Mouse (Mus musculus): ENCODE results near the gene Rpl22. TPM values are rescaled to one million over a fixed set of nuclear protein-coding genes. Genes with fewer than 3 reads are reported as not detected.

The Rpl22 gene
- polyA plus RNA-seq, 1 experiment from 2014 or later = 264 TPM

- 0 out of 2 replicates have a peak, but pooled peaks have one; percentile 52 for ATAC-seq (ENCODE audit: low FRiP score, low read depth)
- Histone ChIP-seq H3K4me2 (replicated peaks) (peak overlapping the region; percentile 51), H3K4me1 (peaks cover 32% of the 10 kb centered on the region), H3K36me3 (no peaks in the 10 kb centered on the region), H3K27ac (replicated peaks) (no peak overlapping the region), H3K9ac (replicated peaks) (0 out of 2 replicates have a peak overlapping the region, but pooled peaks have one; percentile 6), H3K9me3 (no peaks in the 10 kb centered on the region), H3K4me3 (peak overlapping the region; percentile 25), H3K27me3 (peaks cover 48% of the 10 kb centered on the region)
- WGBS = 2% methylated on average over 24 of the region's 24 CpGs
Observed at GRCm38 (mm10) chr4:152360855-152361254, 35.3 kb downstream of the Rpl22 start.

- Histone ChIP-seq H3K36me3 (no peaks in the 10 kb centered on the region), H3K9me3 (no peaks in the 10 kb centered on the region), H3K27me3 (peaks cover 56% of the 10 kb centered on the region), H3K27ac (replicated peaks) (no peak overlapping the region), H3K9ac (replicated peaks) (no peak overlapping the region), H3K4me2 (replicated peaks) (no peak overlapping the region), H3K4me3 (no peak overlapping the region), H3K4me1 (peaks cover 35% of the 10 kb centered on the region)
- ATAC-seq (ENCODE audit: low FRiP score, low read depth) = no peak
- 90% methylated on average over 9 of the region's 9 CpGs for WGBS
Observed at GRCm38 (mm10) chr4:152362180-152362579, 36.6 kb downstream of the Rpl22 start.

- no peak for ATAC-seq (ENCODE audit: low FRiP score, low read depth)
- peaks cover 36% of the 10 kb centered on the region for H3K27me3 ChIP-seq
- H3K27ac ChIP-seq (replicated peaks) = no peak overlapping the region; the same call in 1 of the 2 replicates
- 0 out of 2 replicates have a peak overlapping the region, but pooled peaks have one; percentile 6 for H3K4me2 ChIP-seq (replicated peaks)
- peaks cover 29% of the 10 kb centered on the region for H3K4me1 ChIP-seq
- H3K36me3 ChIP-seq = no peaks in the 10 kb centered on the region
- no peak overlapping the region for H3K9ac ChIP-seq (replicated peaks)
- no peaks in the 10 kb centered on the region for H3K9me3 ChIP-seq
- 33% methylated on average over 7 of the region's 7 CpGs for WGBS
- no peak overlapping the region for H3K4me3 ChIP-seq
Observed at GRCm38 (mm10) chr4:152365228-152365627, 39.7 kb downstream of the Rpl22 start.

- H3K9me3 ChIP-seq = no peaks in the 10 kb centered on the region
- no peaks in the 10 kb centered on the region for H3K36me3 ChIP-seq
- H3K27me3 ChIP-seq = peaks cover 9% of the 10 kb centered on the region; the same call in 1 of the 2 replicates
- no peak for ATAC-seq (ENCODE audit: low FRiP score, low read depth)
- H3K4me1 ChIP-seq = no peaks in the 10 kb centered on the region
- no peak overlapping the region for H3K4me2 ChIP-seq (replicated peaks)
- no peak overlapping the region for H3K4me3 ChIP-seq
- H3K9ac ChIP-seq (replicated peaks) = no peak overlapping the region
- 90% methylated on average over 17 of the region's 17 CpGs for WGBS
- no peak overlapping the region for H3K27ac ChIP-seq (replicated peaks)
Observed at GRCm38 (mm10) chr4:152382528-152383252, 57.1 kb downstream of the Rpl22 start.

Other genes with a start within 250 kb of the Rpl22 start
- 0.73 and 0.83 TPM in 2 replicates for gene Tnfrsf25, start 209.8 kb upstream of the Rpl22 start, polyA plus RNA-seq (2016; fragmentation: Nextera tagmentation; extraction: Ambion mirVana)
- 0.26 TPM in 1 of 2 replicates, not detected in the other for gene Espn, start 173.4 kb upstream of the Rpl22 start, polyA plus RNA-seq (2016; fragmentation: Nextera tagmentation; extraction: Ambion mirVana)
- 0.47 and 0.60 TPM in 2 replicates for gene Hes2, start 166.9 kb upstream of the Rpl22 start, polyA plus RNA-seq (2016; fragmentation: Nextera tagmentation; extraction: Ambion mirVana)
- 104 and 105 TPM in 2 replicates for gene Acot7, start 147.6 kb upstream of the Rpl22 start, polyA plus RNA-seq (2016; fragmentation: Nextera tagmentation; extraction: Ambion mirVana)
- gene Gpr153, start 51.5 kb upstream of the Rpl22 start, polyA plus RNA-seq (2016; fragmentation: Nextera tagmentation; extraction: Ambion mirVana) = 12.3 and 15.4 TPM in 2 replicates
- gene Hes3, start 34.1 kb upstream of the Rpl22 start, polyA plus RNA-seq (2016; fragmentation: Nextera tagmentation; extraction: Ambion mirVana) = 4.0 and 5.2 TPM in 2 replicates
- gene Icmt, start 28.5 kb upstream of the Rpl22 start, polyA plus RNA-seq (2016; fragmentation: Nextera tagmentation; extraction: Ambion mirVana) = 22.6 and 24.5 TPM in 2 replicates
- 2.7 and 2.8 TPM in 2 replicates for gene Rnf207, start 6.7 kb upstream of the Rpl22 start, polyA plus RNA-seq (2016; fragmentation: Nextera tagmentation; extraction: Ambion mirVana)
- gene Chd5, start 12.9 kb downstream of the Rpl22 start, polyA plus RNA-seq (2016; fragmentation: Nextera tagmentation; extraction: Ambion mirVana) = 3.5 and 4.9 TPM in 2 replicates
- gene Nphp4, start 151.0 kb downstream of the Rpl22 start, polyA plus RNA-seq (2016; fragmentation: Nextera tagmentation; extraction: Ambion mirVana) = 7.9 and 8.1 TPM in 2 replicates
- 19.7 and 24.5 TPM in 2 replicates for gene Kcnab2, start 152.1 kb downstream of the Rpl22 start, polyA plus RNA-seq (2016; fragmentation: Nextera tagmentation; extraction: Ambion mirVana)

Data from midbrain, embryonic 12.5 days (tissue).